Mouse (Mus musculus) limb, embryonic 13.5 days (tissue): ENCODE measurements at regions not wholly inside any gene's neighbourhood (a gene's known extent, or its start where the extent isn't known, plus 50 kb on each side); places are given as distances from the start of the nearest gene placed in this dataset.

Source experiments
- ATAC-seq: fragments of 200-750 bp; cut with Nextera tagmentation; 2 replicates; pipeline ENCODE4 v1.8.0; 2017; ENCODE audit warnings: low read depth, moderate number of reproducible peaks, moderate TSS enrichment; ENCODE audit not compliant: low FRiP score
- H3K27ac ChIP-seq: fragments of 300-500 bp; sonication (generic); 2 replicates; pipeline ENCODE4 v1.5.1; 2015; ENCODE audit warnings: inconsistent platforms, mild to moderate bottlenecking, moderate library complexity
- H3K27me3 ChIP-seq: fragments of 300-500 bp; sonication (generic); 2 replicates; pipeline ENCODE4 v1.6.1; 2015; ENCODE audit warnings: mild to moderate bottlenecking, inconsistent platforms
- H3K36me3 ChIP-seq: fragments of 300-500 bp; sonication (generic); 2 replicates; pipeline ENCODE4 v1.6.1; 2015; ENCODE audit warnings: inconsistent platforms, mild to moderate bottlenecking, moderate library complexity
- H3K4me1 ChIP-seq: fragments of 300-500 bp; sonication (generic); 2 replicates; pipeline ENCODE4 v1.6.1; 2015; ENCODE audit warnings: inconsistent platforms
- H3K4me2 ChIP-seq: fragments of 300-500 bp; sonication (generic); replicated peaks from 2 replicates; pipeline ENCODE4 v1.6.1; 2015; ENCODE audit warnings: inconsistent platforms, mild to moderate bottlenecking, moderate library complexity
- H3K4me3 ChIP-seq: fragments of 300-500 bp; sonication (generic); 2 replicates; pipeline ENCODE4 v1.5.1; 2015; ENCODE audit warnings: moderate library complexity, mild to moderate bottlenecking, inconsistent platforms
- H3K9ac ChIP-seq: fragments of 300-500 bp; sonication (generic); 2 replicates; pipeline ENCODE4 v1.6.1; 2015; ENCODE audit warnings: mild to moderate bottlenecking, inconsistent platforms
- H3K9me3 ChIP-seq: fragments of 300-500 bp; sonication (generic); 2 replicates; pipeline ENCODE4 v1.6.1; 2016; ENCODE audit warnings: inconsistent platforms
- WGBS: fragments of 180-500 bp; shearing (Covaris S2); methylation state at CpG from one replicate; pipeline ENCODE4 v1.1.7; 2015; 5-methylcytosine and 5-hydroxymethylcytosine counted together

- H3K9me3 ChIP-seq = no peaks in the 10 kb centered on the region
- WGBS = 77% methylated on average over 11 of the region's 11 CpGs
- ATAC-seq = no peak
Measured at GRCm38 (mm10) chr3:148762541-148763225, 227.7 kb downstream of the Adgrl2 start.

GRCm38 (mm10) chr3:148761586-148761985 is 228.8 kb downstream of the Adgrl2 start:
- ATAC-seq = no peak
- H3K36me3 ChIP-seq = no peaks in the 10 kb centered on the region
- H3K4me2 ChIP-seq = no peak overlapping the region
- no peaks in the 10 kb centered on the region for H3K9me3 ChIP-seq
- H3K9ac ChIP-seq = no peak overlapping the region
- no peaks in the 10 kb centered on the region for H3K4me1 ChIP-seq
- H3K27me3 ChIP-seq = no peaks in the 10 kb centered on the region
- no peak overlapping the region for H3K27ac ChIP-seq
- no peak overlapping the region for H3K4me3 ChIP-seq

More at GRCm38 (mm10) chr3:148762541-148763225, 227.7 kb downstream of the Adgrl2 start:
- no peak overlapping the region for H3K4me3 ChIP-seq
- H3K4me1 ChIP-seq = no peaks in the 10 kb centered on the region
- no peak overlapping the region for H3K27ac ChIP-seq
- no peak overlapping the region for H3K4me2 ChIP-seq
- no peaks in the 10 kb centered on the region for H3K36me3 ChIP-seq
- H3K27me3 ChIP-seq = no peaks in the 10 kb centered on the region
- no peak overlapping the region for H3K9ac ChIP-seq

- 78% methylated on average over 4 of the region's 4 CpGs for WGBS
- H3K9ac ChIP-seq = no peak overlapping the region
- H3K4me3 ChIP-seq = no peak overlapping the region
- no peaks in the 10 kb centered on the region for H3K27me3 ChIP-seq
- no peak overlapping the region for H3K27ac ChIP-seq
- H3K36me3 ChIP-seq = no peaks in the 10 kb centered on the region
- no peak for ATAC-seq
- H3K4me1 ChIP-seq = no peaks in the 10 kb centered on the region
- H3K4me2 ChIP-seq = no peak overlapping the region
- H3K9me3 ChIP-seq = no peaks in the 10 kb centered on the region
Measured at GRCm38 (mm10) chr3:148759500-148759899, 230.9 kb downstream of the Adgrl2 start.

- Histone ChIP-seq H3K4me2 (no peak overlapping the region), H3K27ac (no peak overlapping the region), H3K36me3 (no peaks in the 10 kb centered on the region), H3K4me1 (no peaks in the 10 kb centered on the region), H3K4me3 (no peak overlapping the region), H3K9me3 (peaks cover 4% of the 10 kb centered on the region; the same call in 1 of the 2 replicates), H3K27me3 (no peaks in the 10 kb centered on the region), H3K9ac (no peak overlapping the region)
- WGBS = 87% methylated on average over 3 of the region's 3 CpGs
- ATAC-seq = no peak
Measured at GRCm38 (mm10) chr3:148746234-148746633, 244.1 kb downstream of the Adgrl2 start.

GRCm38 (mm10) chr3:148744651-148745050 is 245.7 kb downstream of the Adgrl2 start:
- Histone ChIP-seq H3K9ac (no peak overlapping the region), H3K4me3 (no peak overlapping the region), H3K4me2 (no peak overlapping the region), H3K4me1 (no peaks in the 10 kb centered on the region), H3K9me3 (peaks cover 4% of the 10 kb centered on the region; the same call in 1 of the 2 replicates), H3K27me3 (no peaks in the 10 kb centered on the region), H3K36me3 (no peaks in the 10 kb centered on the region), H3K27ac (no peak overlapping the region)
- WGBS = 59% methylated on average over 2 of the region's 2 CpGs
- ATAC-seq = no peak

- peak; percentile 67 for ATAC-seq
- H3K4me2 ChIP-seq = peak overlapping the region; percentile 34
- no peak overlapping the region for H3K27ac ChIP-seq
- H3K4me1 ChIP-seq = peaks cover 26% of the 10 kb centered on the region
- no peaks in the 10 kb centered on the region for H3K36me3 ChIP-seq
- H3K27me3 ChIP-seq = no peaks in the 10 kb centered on the region
- no peak overlapping the region for H3K4me3 ChIP-seq
- H3K9ac ChIP-seq = no peak overlapping the region
- 40% methylated on average over 13 of the region's 13 CpGs for WGBS
- no peaks in the 10 kb centered on the region for H3K9me3 ChIP-seq
Measured at GRCm38 (mm10) chr3:148734194-148734749, 256.1 kb downstream of the Adgrl2 start.

- H3K9ac ChIP-seq = no peak overlapping the region
- H3K36me3 ChIP-seq = no peaks in the 10 kb centered on the region
- peaks cover 35% of the 10 kb centered on the region for H3K4me1 ChIP-seq
- WGBS = 45% methylated on average over 13 of the region's 13 CpGs
- H3K4me3 ChIP-seq = no peak overlapping the region
- H3K9me3 ChIP-seq = no peaks in the 10 kb centered on the region
- peak overlapping the region; percentile 34 for H3K4me2 ChIP-seq
- ATAC-seq = peak; percentile 67; the same call in 1 of the 2 replicates
- H3K27ac ChIP-seq = no peak overlapping the region
- H3K27me3 ChIP-seq = no peaks in the 10 kb centered on the region
Measured at GRCm38 (mm10) chr3:148733227-148733854, 257.0 kb downstream of the Adgrl2 start.

GRCm38 (mm10) chr3:148731436-148731835 is 258.9 kb downstream of the Adgrl2 start:
- no peak overlapping the region for H3K27ac ChIP-seq
- WGBS = 87% methylated on average over 3 of the region's 3 CpGs

GRCm38 (mm10) chr3:148729242-148729680 is 261.1 kb downstream of the Adgrl2 start:
- Histone ChIP-seq H3K9me3 (peaks cover 5% of the 10 kb centered on the region), H3K27ac (no peak overlapping the region), H3K4me3 (no peak overlapping the region), H3K27me3 (no peaks in the 10 kb centered on the region), H3K4me2 (peak overlapping the region; percentile 9; the same call in 1 of the 2 replicates), H3K36me3 (no peaks in the 10 kb centered on the region), H3K9ac (no peak overlapping the region), H3K4me1 (peaks cover 40% of the 10 kb centered on the region)
- WGBS = 38% methylated on average over 7 of the region's 7 CpGs
- ATAC-seq = no peak

More at GRCm38 (mm10) chr3:148731436-148731835, 258.9 kb downstream of the Adgrl2 start:
- peaks cover 43% of the 10 kb centered on the region for H3K4me1 ChIP-seq
- no peaks in the 10 kb centered on the region for H3K36me3 ChIP-seq
- no peak overlapping the region for H3K4me3 ChIP-seq
- H3K9ac ChIP-seq = no peak overlapping the region
- ATAC-seq = no peak
- H3K9me3 ChIP-seq = no peaks in the 10 kb centered on the region
- H3K4me2 ChIP-seq = no peak overlapping the region
- H3K27me3 ChIP-seq = no peaks in the 10 kb centered on the region

GRCm38 (mm10) chr3:148728513-148729241 is 261.7 kb downstream of the Adgrl2 start:
- H3K4me2 ChIP-seq = peak overlapping the region; percentile 9; the same call in 1 of the 2 replicates
- no peaks in the 10 kb centered on the region for H3K27me3 ChIP-seq
- H3K36me3 ChIP-seq = no peaks in the 10 kb centered on the region
- no peak overlapping the region for H3K9ac ChIP-seq
- H3K27ac ChIP-seq = no peak overlapping the region
- ATAC-seq = no peak
- peaks cover 34% of the 10 kb centered on the region for H3K4me1 ChIP-seq
- H3K9me3 ChIP-seq = peaks cover 6% of the 10 kb centered on the region
- WGBS = 40% methylated on average over 6 of the region's 6 CpGs
- no peak overlapping the region for H3K4me3 ChIP-seq

GRCm38 (mm10) chr3:148726596-148727331 is 263.6 kb downstream of the Adgrl2 start:
- H3K36me3 ChIP-seq = no peaks in the 10 kb centered on the region
- no peaks in the 10 kb centered on the region for H3K27me3 ChIP-seq
- H3K27ac ChIP-seq = no peak overlapping the region
- peaks cover 28% of the 10 kb centered on the region for H3K4me1 ChIP-seq
- H3K4me3 ChIP-seq = no peak overlapping the region
- 40% methylated on average over 10 of the region's 10 CpGs for WGBS
- peaks cover 6% of the 10 kb centered on the region for H3K9me3 ChIP-seq
- H3K9ac ChIP-seq = no peak overlapping the region
- H3K4me2 ChIP-seq = no peak overlapping the region
- no peak for ATAC-seq
